Mouse (Mus musculus): ENCODE measurements around the gene Lin7c. TPM values are rescaled to one million over a fixed set of nuclear protein-coding genes. Genes with fewer than 3 reads are reported as not detected.

Lin7c gene
- polyA plus RNA-seq, 1 experiment from 2014 or later, result 70.5 TPM

DNA sequence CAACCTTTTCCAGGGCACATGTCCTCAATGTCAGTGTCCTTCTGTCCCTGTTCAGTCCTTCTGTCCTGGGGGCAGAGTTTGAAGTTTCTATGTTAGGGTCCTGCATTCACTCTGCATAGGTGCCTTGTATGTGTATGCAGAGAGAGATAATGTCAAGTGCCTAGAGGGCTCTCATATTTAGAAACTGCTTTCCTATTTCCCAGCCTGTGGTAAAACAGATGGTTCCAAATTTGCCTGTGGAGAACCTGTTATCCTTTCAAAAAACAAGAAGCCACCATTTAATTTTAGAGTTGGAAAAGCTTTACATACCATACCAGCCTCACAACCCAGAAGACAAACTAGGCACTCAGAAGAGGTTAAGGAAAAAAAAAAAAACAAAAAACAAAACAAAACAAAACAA lies 58.9 kb downstream of the Lin7c start:
- Histone ChIP-seq H3K27me3 (ENCODE audit: insufficient read depth, low read length) (no peaks in the 10 kb centered on the region), H3K9ac (replicated peaks; ENCODE audit: low read length) (no peak overlapping the region), H3K4me3 (ENCODE audit: low read length) (no peak overlapping the region), H3K4me1 (ENCODE audit: insufficient read depth, low read length) (peaks cover 37% of the 10 kb centered on the region), H3K27ac (ENCODE audit: low read length) (no peak overlapping the region), H3K4me2 (replicated peaks; ENCODE audit: low read depth, low read length) (no peak overlapping the region), H3K9me3 (ENCODE audit: low read length) (no peaks in the 10 kb centered on the region), H3K36me3 (ENCODE audit: insufficient read depth, low read length) (no peaks in the 10 kb centered on the region)
- ATAC-seq (ENCODE audit: low FRiP score, low TSS enrichment), result no peak

GRCm38 (mm10) chr2:109950311-109950710 lies 59.7 kb downstream of the Lin7c start:
- Histone ChIP-seq H3K36me3 (ENCODE audit: insufficient read depth, low read length) (no peaks in the 10 kb centered on the region), H3K27ac (ENCODE audit: low read length) (no peak overlapping the region), H3K9me3 (ENCODE audit: low read length) (no peaks in the 10 kb centered on the region), H3K4me3 (ENCODE audit: low read length) (no peak overlapping the region), H3K9ac (replicated peaks; ENCODE audit: low read length) (no peak overlapping the region), H3K4me2 (replicated peaks; ENCODE audit: low read depth, low read length) (no peak overlapping the region), H3K4me1 (ENCODE audit: insufficient read depth, low read length) (peaks cover 34% of the 10 kb centered on the region), H3K27me3 (ENCODE audit: insufficient read depth, low read length) (no peaks in the 10 kb centered on the region)
- no peak for ATAC-seq (ENCODE audit: low FRiP score, low TSS enrichment)
- 76% methylated on average over 3 of the region's 3 CpGs for WGBS

Other genes with a start within 250 kb of the Lin7c start
- gene Bdnf, start 216.2 kb upstream of the Lin7c start, polyA plus RNA-seq (2015; fragmentation: Nextera tagmentation; extraction: Ambion mirVana), result 0.69 and 1.2 TPM in 2 replicates
- gene Lgr4, start 26.8 kb downstream of the Lin7c start, polyA plus RNA-seq (2015; fragmentation: Nextera tagmentation; extraction: Ambion mirVana), result 23.9 and 25.6 TPM in 2 replicates
- gene Ccdc34, start 127.0 kb downstream of the Lin7c start, polyA plus RNA-seq (2015; fragmentation: Nextera tagmentation; extraction: Ambion mirVana), result 39.5 and 44.9 TPM in 2 replicates